Mouse (Mus musculus): ENCODE results near the gene Slc25a21. TPM values are rescaled to one million over a fixed set of nuclear protein-coding genes. Genes with fewer than 3 reads are reported as not detected.

The Slc25a21 gene
- polyA plus RNA-seq, 1 experiment = not detected

- Histone ChIP-seq H3K4me1 (ENCODE audit: control insufficient read depth, insufficient read depth, insufficient read length, low read length) (no peaks in the 10 kb centered on the region), H3K27ac (replicated peaks; ENCODE audit: low read depth, low read length) (no peak overlapping the region), H3K4me3 (ENCODE audit: insufficient read depth, low read depth, low read length) (no peak overlapping the region)
Measured at GRCm38 (mm10) chr12:56902774-56903456, 294.4 kb downstream of the Slc25a21 start.

GRCm38 (mm10) chr12:56897976-56898375 lies 299.3 kb downstream of the Slc25a21 start:
- Histone ChIP-seq H3K4me1 (ENCODE audit: control insufficient read depth, insufficient read depth, insufficient read length, low read length) (no peaks in the 10 kb centered on the region), H3K4me3 (ENCODE audit: insufficient read depth, low read depth, low read length) (no peak overlapping the region), H3K27ac (replicated peaks; ENCODE audit: low read depth, low read length) (no peak overlapping the region)

GRCm38 (mm10) chr12:56897221-56897937 lies 299.9 kb downstream of the Slc25a21 start:
- Histone ChIP-seq H3K4me3 (ENCODE audit: insufficient read depth, low read depth, low read length) (no peak overlapping the region), H3K27ac (replicated peaks; ENCODE audit: low read depth, low read length) (no peak overlapping the region), H3K4me1 (ENCODE audit: control insufficient read depth, insufficient read depth, insufficient read length, low read length) (no peaks in the 10 kb centered on the region)

DNA sequence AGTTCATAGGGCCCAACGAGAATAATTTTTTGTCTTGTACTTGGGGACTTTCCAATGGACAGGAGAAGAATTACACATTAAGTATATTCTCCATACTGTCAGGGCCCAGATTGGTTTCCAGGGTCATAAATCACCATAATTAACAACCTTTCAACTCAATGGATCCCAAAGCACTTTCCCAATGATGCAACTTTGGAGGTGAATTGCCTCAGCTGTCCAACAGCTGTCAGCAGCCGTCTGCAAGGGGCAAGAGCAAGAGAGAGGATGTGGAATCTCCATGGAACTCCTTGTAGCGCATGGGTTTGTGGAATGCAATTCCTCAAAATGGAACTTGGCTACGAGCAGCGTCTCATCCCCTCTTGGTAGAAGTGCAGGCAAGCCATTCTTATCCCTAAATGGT lies 302.3 kb downstream of the Slc25a21 start:
- Histone ChIP-seq H3K4me3 (ENCODE audit: insufficient read depth, low read depth, low read length) (no peak overlapping the region), H3K4me1 (ENCODE audit: control insufficient read depth, insufficient read depth, insufficient read length, low read length) (no peaks in the 10 kb centered on the region), H3K27ac (replicated peaks; ENCODE audit: low read depth, low read length) (no peak overlapping the region)

GRCm38 (mm10) chr12:56890891-56891726 lies 306.2 kb downstream of the Slc25a21 start:
- Histone ChIP-seq H3K27ac (replicated peaks; ENCODE audit: low read depth, low read length) (no peak overlapping the region), H3K4me1 (ENCODE audit: control insufficient read depth, insufficient read depth, insufficient read length, low read length) (no peaks in the 10 kb centered on the region), H3K4me3 (ENCODE audit: insufficient read depth, low read depth, low read length) (no peak overlapping the region)

DNA sequence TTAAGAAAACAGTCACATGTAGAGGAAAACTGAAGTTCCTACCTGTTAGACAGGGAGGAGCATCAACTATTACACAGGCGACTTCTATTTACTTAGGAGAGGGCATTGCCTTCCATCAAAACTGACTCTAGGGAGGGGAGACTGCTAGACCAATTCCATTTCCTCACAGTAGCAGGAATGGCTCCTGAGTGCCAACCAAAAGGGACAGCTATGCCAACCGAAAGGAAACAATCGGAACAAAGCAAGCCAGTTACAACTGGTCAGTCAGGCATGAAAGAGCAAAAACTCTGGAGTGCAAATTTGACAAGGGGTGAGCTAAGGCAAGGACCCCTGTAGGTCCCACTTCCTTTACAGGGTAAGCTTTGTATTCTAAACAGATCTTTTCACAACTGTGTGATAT lies 319.5 kb downstream of the Slc25a21 start:
- H3K4me3 ChIP-seq (ENCODE audit: insufficient read depth, low read depth, low read length) = no peak overlapping the region
- H3K4me1 ChIP-seq (ENCODE audit: control insufficient read depth, insufficient read depth, insufficient read length, low read length) = no peaks in the 10 kb centered on the region
- no peak overlapping the region for H3K27ac ChIP-seq (replicated peaks; ENCODE audit: low read depth, low read length)

DNA sequence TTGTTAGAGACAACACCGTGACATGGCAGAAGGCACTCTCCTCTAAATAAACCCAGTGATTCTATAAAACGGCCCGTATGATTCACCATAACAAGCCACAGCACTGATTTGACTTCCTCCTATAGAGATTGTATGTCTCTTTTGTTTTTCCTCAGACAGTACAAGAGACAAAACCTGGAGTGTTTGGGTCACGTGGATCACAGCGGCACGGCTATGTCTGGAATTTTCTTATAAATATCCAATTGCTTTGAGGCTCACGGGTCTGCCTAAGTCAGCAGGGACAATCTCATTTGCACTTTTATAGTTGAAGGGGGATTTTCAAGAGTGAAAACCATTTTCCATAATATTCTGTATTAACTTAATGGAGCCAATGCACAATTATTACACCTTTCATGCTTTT lies 320.7 kb downstream of the Slc25a21 start:
- H3K4me1 ChIP-seq (ENCODE audit: control insufficient read depth, insufficient read depth, insufficient read length, low read length) = no peaks in the 10 kb centered on the region
- no peak overlapping the region for H3K4me3 ChIP-seq (ENCODE audit: insufficient read depth, low read depth, low read length)
- no peak overlapping the region for H3K27ac ChIP-seq (replicated peaks; ENCODE audit: low read depth, low read length)

DNA sequence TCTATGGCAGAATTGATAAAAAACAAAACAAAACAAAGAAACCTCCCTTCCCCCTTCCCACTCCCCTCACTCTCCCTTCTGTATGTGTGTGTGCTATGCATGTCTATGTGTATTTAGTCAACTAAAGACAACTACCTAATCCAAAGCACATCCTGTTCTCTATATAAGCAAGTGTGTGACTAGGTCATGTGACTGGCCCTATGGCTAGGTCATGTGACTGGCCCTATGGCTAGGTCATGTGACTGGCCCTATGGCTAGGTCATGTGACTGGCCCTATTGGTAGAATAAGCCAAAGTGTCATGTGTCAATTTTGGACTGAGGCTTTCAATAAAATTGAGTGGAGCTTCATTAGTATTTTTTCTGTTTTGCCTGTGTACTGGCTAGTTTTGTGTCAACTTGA lies 324.1 kb downstream of the Slc25a21 start:
- H3K4me3 ChIP-seq (ENCODE audit: insufficient read depth, low read depth, low read length) = no peak overlapping the region
- no peaks in the 10 kb centered on the region for H3K4me1 ChIP-seq (ENCODE audit: control insufficient read depth, insufficient read depth, insufficient read length, low read length)
- H3K27ac ChIP-seq (replicated peaks; ENCODE audit: low read depth, low read length) = no peak overlapping the region

GRCm38 (mm10) chr12:56870569-56870968 lies 326.7 kb downstream of the Slc25a21 start:
- no peak overlapping the region for H3K27ac ChIP-seq (replicated peaks; ENCODE audit: low read depth, low read length)
- H3K4me1 ChIP-seq (ENCODE audit: control insufficient read depth, insufficient read depth, insufficient read length, low read length) = no peaks in the 10 kb centered on the region
- no peak overlapping the region for H3K4me3 ChIP-seq (ENCODE audit: insufficient read depth, low read depth, low read length)

- H3K27ac ChIP-seq (replicated peaks; ENCODE audit: low read depth, low read length) = no peak overlapping the region
- H3K4me1 ChIP-seq (ENCODE audit: control insufficient read depth, insufficient read depth, insufficient read length, low read length) = no peaks in the 10 kb centered on the region
- H3K4me3 ChIP-seq (ENCODE audit: insufficient read depth, low read depth, low read length) = no peak overlapping the region
Measured at GRCm38 (mm10) chr12:56863873-56864562, 333.3 kb downstream of the Slc25a21 start.

DNA sequence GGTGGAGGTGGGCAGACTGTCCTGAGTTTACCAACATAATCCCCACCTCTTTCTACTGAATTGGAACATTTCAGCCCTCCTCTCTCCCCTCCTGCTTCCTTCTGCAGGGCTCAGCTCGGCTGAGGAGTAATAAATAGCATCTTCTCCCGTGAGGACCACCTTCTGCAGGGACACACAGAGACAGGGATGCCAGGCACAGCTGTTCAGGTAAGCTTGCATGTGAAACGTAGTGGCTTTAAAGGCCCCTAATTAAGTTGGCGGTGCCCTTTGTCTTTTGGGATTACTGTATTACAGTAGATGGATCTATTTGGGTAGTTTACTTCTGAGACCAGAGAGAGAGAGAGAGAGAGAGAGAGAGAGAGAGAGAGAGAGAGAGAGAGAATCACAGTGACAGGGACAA lies 344.6 kb downstream of the Slc25a21 start:
- Histone ChIP-seq H3K4me3 (ENCODE audit: insufficient read depth, low read depth, low read length) (no peak overlapping the region), H3K27ac (replicated peaks; ENCODE audit: low read depth, low read length) (no peak overlapping the region), H3K4me1 (ENCODE audit: control insufficient read depth, insufficient read depth, insufficient read length, low read length) (no peaks in the 10 kb centered on the region)

GRCm38 (mm10) chr12:56851464-56851863 lies 345.8 kb downstream of the Slc25a21 start:
- no peak overlapping the region for H3K4me3 ChIP-seq (ENCODE audit: insufficient read depth, low read depth, low read length)
- no peak overlapping the region for H3K27ac ChIP-seq (replicated peaks; ENCODE audit: low read depth, low read length)
- no peaks in the 10 kb centered on the region for H3K4me1 ChIP-seq (ENCODE audit: control insufficient read depth, insufficient read depth, insufficient read length, low read length)

DNA sequence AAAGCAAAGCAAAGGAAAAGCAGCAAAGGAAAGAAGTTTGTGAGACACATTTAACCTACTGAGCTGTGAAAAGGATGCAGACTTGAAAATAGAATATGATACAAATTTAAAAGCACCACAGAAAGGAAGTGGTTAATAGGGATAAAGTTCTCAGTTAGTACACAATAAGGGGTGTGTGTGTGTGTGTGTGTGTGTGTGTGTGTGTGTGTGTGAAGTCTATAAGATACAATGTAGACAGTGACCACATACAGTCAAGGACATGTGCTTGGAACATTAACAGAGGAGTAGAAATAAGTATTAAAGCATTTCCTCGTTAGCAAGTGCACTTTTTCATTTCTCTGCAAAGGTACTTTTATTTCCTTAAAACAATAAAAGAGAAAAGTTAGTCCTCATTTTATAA lies 367.3 kb downstream of the Slc25a21 start:
- Histone ChIP-seq H3K4me1 (ENCODE audit: control insufficient read depth, insufficient read depth, insufficient read length, low read length) (no peaks in the 10 kb centered on the region), H3K27ac (replicated peaks; ENCODE audit: low read depth, low read length) (no peak overlapping the region), H3K4me3 (ENCODE audit: insufficient read depth, low read depth, low read length) (no peak overlapping the region)

- Histone ChIP-seq H3K4me1 (ENCODE audit: control insufficient read depth, insufficient read depth, insufficient read length, low read length) (no peaks in the 10 kb centered on the region), H3K4me3 (ENCODE audit: insufficient read depth, low read depth, low read length) (no peak overlapping the region), H3K27ac (replicated peaks; ENCODE audit: low read depth, low read length) (no peak overlapping the region)
Measured at GRCm38 (mm10) chr12:56829455-56829883, 367.8 kb downstream of the Slc25a21 start.

- no peaks in the 10 kb centered on the region for H3K4me1 ChIP-seq (ENCODE audit: control insufficient read depth, insufficient read depth, insufficient read length, low read length)
- no peak overlapping the region for H3K4me3 ChIP-seq (ENCODE audit: insufficient read depth, low read depth, low read length)
- H3K27ac ChIP-seq (replicated peaks; ENCODE audit: low read depth, low read length) = no peak overlapping the region
Measured at GRCm38 (mm10) chr12:56827808-56828384, 369.4 kb downstream of the Slc25a21 start.
